Mouse (Mus musculus) adrenal gland, adult (tissue): ENCODE measurements at regions not wholly inside any gene's neighbourhood (a gene's known extent, or its start where the extent isn't known, plus 50 kb on each side); places are given as distances from the start of the nearest gene placed in this dataset.

Experiments used
- DNase-seq, 2 experiments: peaks; one replicate each; pipeline ENCODE4 v3.0.0; 2022 to 2023; ENCODE audit warnings: low spot score in 1 of 2; ENCODE audit not compliant: inconsistent age in 2 of 2

- DNase-seq: no peak
These were observed 72.1 kb downstream of the Cdc42ep3 start for GRCm38 (mm10) chr17:79282771-79283170.

DNA sequence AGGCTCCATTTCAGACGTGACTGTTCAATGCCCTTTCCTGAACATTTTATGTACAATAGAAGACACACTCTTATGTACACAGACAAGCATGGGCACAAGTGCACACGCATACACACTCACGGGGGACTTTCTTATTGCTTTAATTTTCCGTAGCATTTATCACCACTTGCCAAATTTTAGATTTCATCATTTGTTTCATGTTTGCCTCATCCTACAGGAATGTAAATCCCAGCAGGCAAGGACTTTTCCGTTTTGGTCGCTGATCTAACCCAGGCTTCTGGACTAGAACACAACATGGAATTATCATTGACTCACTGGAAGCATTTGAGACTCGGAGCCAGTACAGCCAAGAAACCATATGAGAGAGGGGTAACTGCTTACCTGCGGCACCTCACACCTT lies 81.3 kb downstream of the Cdc42ep3 start:
- DNase-seq: no peak

- no peak for DNase-seq
These were observed 95.2 kb downstream of the Cdc42ep3 start for GRCm38 (mm10) chr17:79259691-79260090.

DNA sequence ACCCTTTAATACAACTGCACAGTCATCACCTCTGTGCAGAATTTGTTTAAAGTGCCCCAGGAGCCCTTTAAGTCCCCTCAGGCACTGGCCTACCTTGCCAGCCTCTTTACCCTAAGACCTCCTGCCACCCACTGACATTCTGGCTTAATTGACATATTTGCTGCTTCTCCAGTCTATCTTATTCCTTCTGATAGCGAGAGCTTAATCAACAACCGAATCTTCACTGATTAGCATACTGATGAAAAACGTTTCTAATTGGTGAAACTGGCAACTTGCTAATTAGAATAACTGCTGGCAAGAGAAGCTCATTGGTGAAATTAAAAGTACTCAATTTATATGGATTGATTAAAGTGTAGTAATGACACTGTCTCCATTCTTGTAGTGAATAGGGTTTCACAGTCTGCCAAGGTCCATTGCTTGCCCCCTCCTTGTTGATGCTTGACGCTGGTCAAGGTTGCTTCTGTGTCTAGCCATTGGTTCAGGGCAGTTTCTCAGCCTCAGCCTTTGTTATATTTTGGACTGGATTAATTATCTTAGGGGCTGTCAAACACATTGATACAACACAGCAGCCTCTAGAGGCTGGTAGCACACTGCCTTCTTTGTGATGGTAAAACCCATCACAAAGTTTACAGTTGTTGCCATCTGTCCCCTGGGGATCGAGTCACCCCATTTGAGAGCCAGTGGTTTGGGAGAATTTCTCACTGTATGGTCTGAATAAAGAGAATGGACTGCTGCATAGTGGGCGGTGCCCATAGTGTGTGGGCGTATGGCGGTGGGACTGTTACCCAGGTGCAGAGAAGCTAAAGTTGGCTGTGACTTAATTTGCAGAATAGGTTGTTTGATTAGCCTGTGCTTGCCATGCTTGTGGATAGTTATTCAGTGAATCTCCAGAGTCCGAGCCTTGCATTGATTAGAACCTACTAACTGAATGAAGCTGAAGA lies 107.7 kb downstream of the Cdc42ep3 start:
- no peak for DNase-seq

DNA sequence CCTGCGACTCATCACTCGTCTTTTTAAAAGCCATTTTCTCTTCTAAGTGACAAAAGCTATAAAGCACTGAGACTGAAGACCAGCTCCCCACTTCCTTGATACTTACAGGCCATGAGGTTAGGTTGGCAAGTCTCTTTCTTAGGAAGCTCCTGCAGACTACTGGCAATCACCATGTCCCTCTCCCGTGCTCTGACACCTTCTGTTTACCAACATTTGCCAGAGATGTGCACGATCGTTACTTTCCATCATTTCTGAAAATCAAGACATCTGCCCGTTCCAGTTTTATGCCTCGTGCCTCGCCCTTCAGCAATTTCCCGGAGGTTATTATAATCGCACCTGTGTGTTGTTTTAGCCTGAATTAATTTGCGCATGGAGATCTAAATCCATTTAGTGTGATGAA lies 110.8 kb downstream of the Cdc42ep3 start:
- no peak for DNase-seq

DNA sequence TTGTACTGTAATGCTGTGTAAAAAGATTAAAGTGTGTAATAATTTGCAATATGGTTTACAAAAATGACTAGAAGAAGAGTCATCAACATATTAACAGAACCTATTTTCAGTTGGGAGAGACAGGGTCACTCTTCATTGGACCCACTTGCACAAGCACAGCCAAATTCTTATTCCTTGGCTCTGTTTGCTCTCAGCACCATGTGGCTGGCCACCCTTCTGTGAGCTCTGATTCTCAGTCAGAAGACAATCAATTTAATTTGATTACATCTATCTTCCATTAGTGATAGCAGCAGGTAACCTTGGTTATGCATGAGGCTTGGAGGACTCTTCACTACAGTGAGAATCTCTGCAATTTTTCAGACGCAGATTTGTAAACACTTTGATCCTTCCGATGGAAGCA lies 111.5 kb downstream of the Cdc42ep3 start:
- DNase-seq: no peak

DNA sequence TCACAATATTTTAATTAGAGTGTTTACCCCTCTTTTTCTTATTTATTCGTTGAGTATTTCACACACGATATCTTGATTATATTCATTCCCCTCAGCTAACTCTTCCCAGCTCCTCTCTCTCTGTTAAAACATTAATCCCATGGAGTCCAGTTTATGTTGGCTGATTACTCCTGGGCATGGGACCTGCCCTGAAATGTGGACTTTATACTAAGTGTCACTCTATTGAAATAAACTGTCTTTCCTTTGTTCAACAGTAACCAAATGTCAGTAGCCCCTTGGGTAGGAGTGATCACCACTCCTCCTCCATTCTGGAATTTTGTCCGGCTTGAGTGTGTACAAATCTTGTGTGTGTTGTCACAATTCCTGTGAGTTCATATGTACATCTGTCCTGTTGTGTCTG lies 113.4 kb downstream of the Cdc42ep3 start:
- DNase-seq: no peak

GRCm38 (mm10) chr17:79236244-79236781 lies 118.6 kb downstream of the Cdc42ep3 start:
- DNase-seq: no peak

- DNase-seq: no peak
These were observed 124.0 kb downstream of the Cdc42ep3 start for GRCm38 (mm10) chr17:79230653-79231489.

GRCm38 (mm10) chr17:79206563-79206962 lies 148.3 kb downstream of the Cdc42ep3 start:
- DNase-seq: no peak

GRCm38 (mm10) chr17:79206111-79206510 lies 148.8 kb downstream of the Cdc42ep3 start:
- no peak for DNase-seq

DNA sequence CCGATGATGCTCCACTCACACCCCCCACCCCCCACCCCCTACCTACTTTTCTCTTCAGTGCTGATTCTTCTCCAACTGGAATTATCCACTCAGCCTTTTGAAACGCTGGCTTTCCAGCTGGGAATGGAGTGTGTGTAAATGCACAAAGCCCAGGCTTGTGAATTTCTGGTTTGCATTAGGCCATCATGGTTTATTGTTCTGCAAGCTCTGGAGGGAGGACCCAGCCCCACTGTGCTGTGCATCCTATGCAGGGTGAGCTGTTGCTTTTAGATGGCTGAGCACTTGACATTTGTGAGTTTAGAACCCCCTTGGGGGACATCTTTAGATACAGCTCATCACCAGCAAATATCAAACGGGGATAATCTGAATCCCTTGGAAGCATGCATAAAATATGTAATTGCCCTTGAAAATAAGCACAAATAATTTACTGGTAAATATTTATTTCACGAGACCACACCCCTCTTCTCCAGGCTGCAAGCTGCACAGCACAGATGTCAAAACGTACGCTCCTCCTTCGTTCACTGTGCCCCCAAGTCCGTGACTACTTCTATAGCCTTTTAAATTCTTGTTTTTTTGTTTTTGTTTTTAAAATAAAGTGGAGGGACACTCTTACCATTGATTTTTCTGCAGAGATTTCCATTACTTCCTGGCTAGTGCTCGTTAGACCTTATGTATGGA lies 148.2 kb downstream of the Qpct start:
- DNase-seq: no peak

GRCm38 (mm10) chr17:79191871-79192373 lies 140.2 kb downstream of the Qpct start:
- no peak for DNase-seq

DNA sequence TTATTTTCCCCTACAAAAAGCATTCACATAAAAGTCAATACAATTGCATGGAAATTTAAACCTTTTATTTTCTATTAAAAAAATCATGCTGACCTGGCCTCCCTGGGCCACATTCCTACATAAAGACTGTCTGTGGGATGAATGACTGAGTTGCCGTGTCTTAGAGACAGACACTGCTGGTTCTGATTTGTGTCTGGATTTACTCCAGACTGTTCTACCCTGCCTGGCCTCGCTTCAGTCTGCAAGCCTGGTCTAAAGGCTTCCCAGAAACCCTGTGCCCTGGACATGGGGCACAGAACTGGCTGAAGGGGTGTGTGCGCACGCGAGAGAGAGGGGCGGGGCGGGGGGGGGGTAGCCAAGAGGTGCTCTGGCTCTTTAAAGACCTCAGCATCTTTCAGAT lies 136.6 kb downstream of the Qpct start:
- DNase-seq: no peak

DNA sequence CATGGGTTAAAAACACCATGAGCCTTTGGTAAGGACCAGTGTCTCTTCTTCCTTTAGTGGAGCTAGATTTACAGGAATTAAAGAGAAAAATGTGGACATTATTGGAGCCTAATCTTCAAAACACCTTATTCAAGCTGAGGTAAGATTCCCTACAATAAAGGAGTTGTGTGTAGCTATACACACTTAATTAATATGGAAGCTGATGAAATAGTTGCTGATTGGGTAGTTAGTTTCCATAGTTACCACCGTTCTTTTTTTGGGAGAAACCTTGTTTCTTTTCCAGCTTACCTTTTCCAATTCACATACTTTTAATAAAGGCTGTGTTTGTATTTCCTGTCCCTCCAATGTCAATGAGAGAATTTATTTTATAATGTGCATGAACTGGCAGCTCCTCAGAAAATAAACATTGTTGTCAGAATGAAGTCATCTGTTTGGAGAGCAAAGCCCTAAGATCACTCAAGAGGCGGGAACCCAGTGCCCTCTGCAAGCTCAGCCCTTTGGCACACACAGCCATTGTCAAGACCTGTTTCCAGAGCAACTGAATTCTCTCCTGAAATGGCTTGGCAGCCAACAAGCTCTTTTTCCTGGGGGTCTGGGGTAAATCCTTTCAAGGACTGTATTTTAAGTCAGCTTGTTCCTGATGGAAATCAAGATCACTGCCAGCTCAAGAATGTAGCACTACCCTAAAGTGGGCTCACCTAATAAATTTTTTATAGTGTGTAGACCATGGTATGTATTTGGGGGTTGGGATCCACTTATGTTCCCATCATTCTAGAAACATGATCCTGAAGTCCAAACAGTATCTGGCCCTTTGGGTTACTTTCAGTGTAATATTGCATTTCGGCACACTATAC lies 128.8 kb downstream of the Qpct start:
- no peak for DNase-seq

DNA sequence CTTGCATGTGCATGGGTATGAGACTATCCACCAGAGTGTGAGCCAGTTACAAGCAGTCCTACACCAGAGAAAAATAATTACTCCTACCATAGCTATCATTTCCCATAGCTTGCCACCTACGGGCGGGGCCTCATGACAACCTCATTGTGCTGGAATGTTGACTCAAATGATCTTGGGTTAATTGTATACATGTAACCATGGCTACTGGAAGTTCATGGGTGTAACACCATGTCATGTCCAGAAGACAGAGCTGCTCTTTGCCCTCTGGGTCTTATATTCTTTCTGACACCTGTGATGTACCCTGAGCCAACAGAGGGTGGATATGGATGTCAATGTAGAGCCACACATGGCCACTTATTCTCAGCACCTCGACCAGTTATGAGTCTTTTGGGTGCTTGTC lies 125.6 kb downstream of the Qpct start:
- no peak for DNase-seq

DNA sequence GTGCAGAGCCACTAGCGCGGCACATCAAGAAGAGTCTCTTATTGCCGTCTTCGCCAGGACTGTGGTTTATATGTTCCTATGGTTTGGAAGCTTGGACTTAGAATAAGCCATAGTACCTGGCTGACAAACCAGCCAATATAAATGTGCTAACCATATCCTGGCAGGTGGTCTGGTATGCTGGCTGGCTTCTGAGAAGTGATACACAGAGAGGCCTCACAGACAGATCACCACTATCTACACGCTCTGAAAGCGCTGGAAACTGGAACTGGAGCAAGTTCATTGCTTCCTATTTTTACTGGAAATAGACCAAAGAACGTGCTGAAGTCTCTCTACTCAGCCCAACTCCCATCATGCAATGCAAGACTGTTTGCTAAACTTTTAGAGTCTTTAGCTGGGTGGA lies 124.7 kb downstream of the Qpct start:
- DNase-seq: no peak

DNA sequence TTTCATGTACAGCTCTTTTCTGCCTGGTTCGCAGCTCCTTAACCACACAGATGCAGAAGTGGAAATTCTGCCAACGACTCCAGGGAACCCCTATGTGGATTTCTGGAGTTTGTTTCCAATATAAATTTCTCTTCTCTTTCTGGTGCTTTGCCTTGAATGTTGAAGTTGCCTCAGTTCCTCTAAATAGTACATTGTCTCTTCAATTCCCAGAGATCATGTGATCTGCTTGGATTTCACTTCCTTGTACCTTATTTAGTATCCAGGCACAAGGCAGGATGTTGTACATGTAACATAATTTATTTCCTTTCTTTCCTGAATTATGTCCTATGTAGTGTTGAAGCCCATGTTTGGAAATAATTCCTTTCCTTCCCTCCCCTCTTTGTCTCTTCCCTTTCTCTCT lies 123.7 kb downstream of the Qpct start:
- DNase-seq: no peak

DNA sequence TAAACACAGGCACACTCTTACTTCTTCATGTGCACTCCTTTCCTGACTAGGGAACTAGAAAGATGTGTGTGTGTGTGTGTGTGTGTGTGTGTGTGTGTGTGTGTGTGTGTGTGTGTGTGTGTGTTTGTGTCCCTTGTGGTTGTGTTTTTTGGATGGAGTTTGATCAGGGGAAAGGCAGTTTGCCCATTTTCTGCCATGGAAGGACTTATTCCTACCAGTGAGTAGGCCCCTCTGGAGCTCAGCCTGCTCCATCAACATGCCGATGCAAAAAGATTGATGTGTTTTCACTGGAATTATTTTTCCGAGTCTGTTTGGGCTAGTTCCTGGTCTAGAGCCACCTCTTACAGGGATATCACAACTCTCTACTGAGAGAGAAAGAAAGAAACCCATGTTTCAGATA lies 120.6 kb downstream of the Qpct start:
- no peak for DNase-seq

DNA sequence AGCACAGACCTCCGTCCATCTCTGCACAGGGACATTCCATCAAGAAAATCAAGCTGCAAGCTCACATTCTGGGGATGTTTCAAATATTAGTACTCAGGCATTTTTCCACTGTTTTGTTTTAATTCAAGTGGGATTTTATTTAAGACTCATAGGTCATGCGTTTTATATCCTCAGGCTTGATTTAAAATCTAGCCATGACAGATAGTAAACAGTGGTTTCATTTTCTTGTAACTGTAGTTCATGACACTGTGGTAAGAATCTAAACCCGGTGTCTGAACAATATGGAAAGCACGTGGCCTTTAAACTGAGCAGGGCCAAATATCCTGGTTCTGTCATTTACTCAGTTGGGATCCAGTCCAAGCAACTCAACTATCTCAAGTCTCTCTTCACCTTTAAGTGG lies 119.0 kb downstream of the Qpct start:
- DNase-seq: no peak
